Mouse (Mus musculus): ENCODE data around the gene Cuedc2.

DNA sequence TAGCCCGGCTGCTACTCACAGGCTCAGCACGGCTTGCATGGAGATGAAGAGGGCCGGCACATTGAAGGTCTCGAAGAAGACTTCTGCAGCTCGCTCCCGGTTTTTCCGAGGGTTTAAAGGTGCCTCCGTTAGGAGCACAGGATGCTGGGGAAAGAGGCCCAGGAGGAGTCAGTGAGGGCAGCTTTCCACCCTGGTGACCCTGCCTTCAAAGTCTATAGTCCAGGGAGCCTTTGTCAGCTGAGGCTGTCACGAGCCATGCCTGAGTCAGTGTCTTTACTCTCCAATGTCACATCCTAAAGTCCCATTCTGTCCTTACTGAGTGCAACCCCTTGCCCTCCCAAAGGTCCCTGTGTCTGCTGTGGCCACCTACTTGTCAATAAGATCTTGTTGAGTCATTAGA lies 43.8 kb upstream of the Cuedc2 start:
- no peak for TF ChIP-seq POLR2A (IDR thresholded peaks at IDR 0.05; ENCODE audit: insufficient read depth, low read length)
- no peak for TF ChIP-seq EP300 (IDR thresholded peaks at IDR 0.05; ENCODE audit: insufficient read depth, low read depth, low read length)

All from ES-Bruce4 (cell line).